Mouse (Mus musculus) stomach, postnatal 0 days (tissue): Measurements from ENCODE around the gene Samt1. TPM values are rescaled to one million over a fixed set of nuclear protein-coding genes. Genes with fewer than 3 reads are reported as not detected.
"Not testable (repeated sequence)": the region's sequence is repeated elsewhere in the genome, so short reads cannot be mapped to it uniquely, and the experiment has no call there.

Experiments
- ATAC-seq: fragments of 200-750 bp; cut with Nextera tagmentation; 2 replicates; pipeline ENCODE4 v1.8.0; 2017; ENCODE audit not compliant: low FRiP score, low TSS enrichment
- DNase-seq: peaks from one replicate; pipeline ENCODE4 v3.0.0-alpha.2; 2016; ENCODE audit warnings: low spot score
- H3K27ac ChIP-seq: fragments of 300-500 bp; sonication (generic); replicated peaks from 2 replicates; pipeline ENCODE4 v1.5.1; 2014; ENCODE audit warnings: mild to moderate bottlenecking, control low read depth
- H3K27me3 ChIP-seq: fragments of 300-500 bp; sonication (generic); 2 replicates; pipeline ENCODE4 v1.6.1; 2014; ENCODE audit warnings: low read length; ENCODE audit not compliant: control insufficient read depth, insufficient read depth
- H3K36me3 ChIP-seq: fragments of 300-500 bp; sonication (generic); 2 replicates; pipeline ENCODE4 v1.6.1; 2014; ENCODE audit warnings: low read length, mixed read lengths; ENCODE audit not compliant: control insufficient read depth, insufficient read depth
- H3K4me1 ChIP-seq: fragments of 300-500 bp; sonication (generic); replicated peaks from 2 replicates; pipeline ENCODE4 v1.6.1; 2014; ENCODE audit warnings: antibody characterized with exemption; ENCODE audit not compliant: control insufficient read depth, insufficient read depth
- H3K4me2 ChIP-seq: fragments of 300-500 bp; sonication (generic); replicated peaks from 2 replicates; pipeline ENCODE4 v1.6.1; 2014; ENCODE audit warnings: low read depth, mild to moderate bottlenecking, control low read depth, moderate library complexity
- H3K4me3 ChIP-seq: fragments of 300-500 bp; sonication (generic); 2 replicates; pipeline ENCODE4 v1.5.1; 2014; ENCODE audit warnings: low read depth, low read length, control low read depth
- H3K9ac ChIP-seq: fragments of 300-500 bp; sonication (generic); 2 replicates; pipeline ENCODE4 v1.6.1; 2014; ENCODE audit warnings: mild to moderate bottlenecking, low read length, control low read depth, mixed read lengths
- H3K9me3 ChIP-seq: fragments of 300-500 bp; sonication (generic); 2 replicates; pipeline ENCODE4 v1.6.1; 2016; ENCODE audit warnings: low read length; ENCODE audit not compliant: control insufficient read depth
- CTCF ChIP-seq: IDR thresholded peaks from 2 replicates; pipeline ENCODE4 v1.5.1; 2016; ENCODE audit warnings: antibody characterized with exemption, low read depth, mild to moderate bottlenecking, moderate library complexity
- EP300 ChIP-seq: optimal IDR thresholded peaks from 2 replicates; pipeline ENCODE3; 2016; ENCODE audit warnings: antibody characterized with exemption
- WGBS: fragments of 180-500 bp; shearing (Covaris S2); extraction: QIAGEN DNeasy Blood & Tissue Kit; methylation state at CpG from one replicate; pipeline ENCODE4 v1.1.7; 2014; 5-methylcytosine and 5-hydroxymethylcytosine counted together
- polyA plus RNA-seq: library from polyadenylated mRNA; unstranded; fragments of >200 nt; fragmentation: Nextera tagmentation; extraction: Ambion mirVana; gene quantifications from 2 replicates; pipeline ENCODE4 v1.2.1, GENCODE M21; 2015

Samt1 gene
- not detected in 2 replicates for polyA plus RNA-seq

GRCm38 (mm10) chrX:154012540-154012939, at the start of gene Samt1:
Gene Samt1, minus strand, starts transcription at chrX:154012640.
- not testable (repeated sequence) for H3K27ac ChIP-seq, H3K36me3 ChIP-seq, H3K4me1 ChIP-seq, H3K9me3 ChIP-seq, H3K27me3 ChIP-seq, ATAC-seq, H3K4me2 ChIP-seq, H3K9ac ChIP-seq, DNase-seq, H3K4me3 ChIP-seq

GRCm38 (mm10) chrX:154054939-154055338, 42.5 kb upstream of the Samt1 start, which contains the start of gene Gm10057:
Gene Gm10057, minus strand, starts transcription at chrX:154055039.
- H3K9me3 ChIP-seq, DNase-seq, H3K4me3 ChIP-seq, H3K4me1 ChIP-seq, ATAC-seq, H3K36me3 ChIP-seq, H3K9ac ChIP-seq, H3K27ac ChIP-seq, H3K27me3 ChIP-seq, H3K4me2 ChIP-seq: not testable (repeated sequence)

GRCm38 (mm10) chrX:154033727-154034126, 21.3 kb upstream of the Samt1 start, which contains the start of gene 4921511M17Rik:
Gene 4921511M17Rik, minus strand, starts transcription at chrX:154033827.
- not testable (repeated sequence) for DNase-seq, H3K4me2 ChIP-seq, H3K27ac ChIP-seq, H3K4me1 ChIP-seq, H3K9me3 ChIP-seq, H3K27me3 ChIP-seq, H3K9ac ChIP-seq, H3K4me3 ChIP-seq, ATAC-seq, H3K36me3 ChIP-seq

GRCm38 (mm10) chrX:153976914-153977313, 35.5 kb downstream of the Samt1 start:
- not testable (repeated sequence) for H3K4me1 ChIP-seq, H3K27ac ChIP-seq, ATAC-seq, DNase-seq, H3K9ac ChIP-seq, H3K27me3 ChIP-seq, H3K36me3 ChIP-seq, H3K9me3 ChIP-seq, H3K4me3 ChIP-seq, H3K4me2 ChIP-seq
- no CpG with 5 or more reads among the region's 2 CpGs for WGBS

GRCm38 (mm10) chrX:153976467-153976866, 36.0 kb downstream of the Samt1 start:
- not testable (repeated sequence) for H3K9me3 ChIP-seq, H3K4me2 ChIP-seq, H3K27me3 ChIP-seq, H3K36me3 ChIP-seq, H3K4me1 ChIP-seq, H3K4me3 ChIP-seq, H3K9ac ChIP-seq, DNase-seq, ATAC-seq, H3K27ac ChIP-seq
- 17% methylated on average over 4 of the region's 4 CpGs for WGBS

- no peaks in the 10 kb centered on the region for H3K27me3 ChIP-seq
- no peaks in the 10 kb centered on the region for H3K4me1 ChIP-seq
- H3K4me3 ChIP-seq: no peak overlapping the region
- no peak overlapping the region for H3K27ac ChIP-seq
- 12% methylated on average over 2 of the region's 2 CpGs for WGBS
- H3K36me3 ChIP-seq: no peaks in the 10 kb centered on the region
- no peak overlapping the region for H3K9ac ChIP-seq
- ATAC-seq (no peak), DNase-seq (no peak)
- H3K9me3 ChIP-seq: no peaks in the 10 kb centered on the region
- H3K4me2 ChIP-seq: no peak overlapping the region
- TF ChIP-seq EP300: no peak
- peak; percentile 60 for TF ChIP-seq CTCF
These were observed 38.0 kb downstream of the Samt1 start for GRCm38 (mm10) chrX:153974450-153974849.

GRCm38 (mm10) chrX:153952866-153953265, 59.6 kb downstream of the Samt1 start:
- DNase-seq, H3K27ac ChIP-seq, H3K4me2 ChIP-seq, H3K9ac ChIP-seq, H3K36me3 ChIP-seq, ATAC-seq, H3K4me3 ChIP-seq, H3K27me3 ChIP-seq, H3K9me3 ChIP-seq, H3K4me1 ChIP-seq: not testable (repeated sequence)
- WGBS: no CpG with 5 or more reads among the region's 2 CpGs

Other genes with a start within 250 kb of the Samt1 start
- 6.7 and 7.8 TPM in 2 replicates for gene Spin2c, start 180.4 kb downstream of the Samt1 start, polyA plus RNA-seq
- gene 4921511M17Rik, start 21.2 kb upstream of the Samt1 start, polyA plus RNA-seq: not detected in 2 replicates
- gene Gm10057, start 42.4 kb upstream of the Samt1 start, polyA plus RNA-seq: not detected in 2 replicates
- not detected in 2 replicates for gene Gm15140, start 108.0 kb upstream of the Samt1 start, polyA plus RNA-seq